8 mouse cellular contexts compared by ENCODE assay signal in genomic region chrX:94177715-94178340, GRCm38 (mm10). TPM values are rescaled to one million over a fixed set of nuclear protein-coding genes. Genes with fewer than 3 reads are reported as not detected.
A peak's percentile ranks its signal among the peaks of the same experiment; 100 is the strongest.
DNase-seq lines count a peak whose midpoint lies in the region; ATAC-seq and TF ChIP-seq lines count a peak whose summit lies in the region.

No protein-coding gene starts in this region.

- H3K4me3 ChIP-seq in MEL (ENCODE audit: control insufficient read depth in 1 of 2, insufficient read depth in 1 of 2, low read depth in 2 of 2, low read length in 2 of 2) = peak overlapping the region; percentile 62 to 81
- peak overlapping the region; percentile 66 for H3K4me3 ChIP-seq in cerebellum, adult 2 months (replicated peaks; ENCODE audit: insufficient read depth, low read depth, low read length)
- peak overlapping the region; percentile 43 for H3K4me3 ChIP-seq in forebrain, postnatal 0 days (ENCODE audit: low read depth, low read length)
- peak overlapping the region; percentile 66 for H3K4me3 ChIP-seq in lung, embryonic 16.5 days (ENCODE audit: low read length)

- 0 out of 4 replicates have a peak, but pooled peaks cover 0 to 2% of the 10 kb centered on the region in 2 experiments for H3K36me3 ChIP-seq in MEL (ENCODE audit: control insufficient read depth in 1 of 2, insufficient read depth in 2 of 2, low read length in 2 of 2)
- H3K36me3 ChIP-seq in forebrain, postnatal 0 days (ENCODE audit: insufficient read depth) = no peaks in the 10 kb centered on the region
- H3K36me3 ChIP-seq in lung, embryonic 16.5 days (ENCODE audit: control insufficient read depth, insufficient read depth, low read length) = no peaks in the 10 kb centered on the region

- peak overlapping the region; percentile 91 for H3K27ac ChIP-seq in MEL (ENCODE audit: control insufficient read depth, low read depth, low read length)
- peak overlapping the region; percentile 72 for H3K27ac ChIP-seq in cerebellum, adult 2 months (ENCODE audit: insufficient read depth, low read length)
- H3K27ac ChIP-seq in forebrain, postnatal 0 days (ENCODE audit: low read depth, low read length) = peak overlapping the region; percentile 94
- peak overlapping the region; percentile 100 for H3K27ac ChIP-seq in lung, embryonic 16.5 days (ENCODE audit: low read length)

- TF ChIP-seq POLR2A in MEL (IDR thresholded peaks at IDR 0.05; ENCODE audit: control insufficient read depth in 1 of 2, insufficient read depth in 1 of 2, low read depth in 1 of 2, low read length in 2 of 2, poor library complexity in 1 of 2) = peak; percentile 55 to 91
- TF ChIP-seq POLR2A in cerebellum, adult 2 months (IDR thresholded peaks at IDR 0.05; ENCODE audit: borderline replicate concordance, insufficient read depth, low read length) = peak; percentile 85

- peak overlapping the region; percentile 82 for H3K9ac ChIP-seq in MEL (ENCODE audit: control insufficient read depth, low read depth, low read length, poor library complexity, severe bottlenecking)
- H3K9ac ChIP-seq in forebrain, postnatal 0 days = peak overlapping the region; percentile 46
- peak overlapping the region; percentile 72 for H3K9ac ChIP-seq in lung, embryonic 16.5 days (ENCODE audit: low read length)

- TF ChIP-seq CTCF in MEL (IDR thresholded peaks at IDR 0.05 in 2 of 3, conservative IDR thresholded peaks at IDR 0.05 in 1 of 3; ENCODE audit: control insufficient read depth in 1 of 3, insufficient read depth in 1 of 3, low read depth in 2 of 3, low read length in 3 of 3, poor library complexity in 1 of 3, severe bottlenecking in 1 of 3) = no peak
- no peak for TF ChIP-seq CTCF in cerebellum, adult 2 months (IDR thresholded peaks at IDR 0.05; ENCODE audit: borderline replicate concordance, insufficient read depth, low read depth, low read length)
- no peak for TF ChIP-seq CTCF in forebrain, postnatal 0 days (IDR thresholded peaks at IDR 0.05; ENCODE audit: low read depth)

- under 1% methylated on average over 42 of the region's 55 CpGs for WGBS in cerebellum, adult 2 months
- 2% methylated on average over 53 of the region's 55 CpGs for WGBS in forebrain, postnatal 0 days
- under 1% methylated on average over 43 of the region's 55 CpGs for WGBS in lung, embryonic 16.5 days

- H3K27me3 ChIP-seq in MEL (ENCODE audit: control insufficient read depth in 1 of 2, insufficient read depth in 2 of 2, low read length in 2 of 2) = no peaks in the 10 kb centered on the region
- no peaks in the 10 kb centered on the region for H3K27me3 ChIP-seq in cerebellum, adult 2 months (ENCODE audit: control insufficient read depth, insufficient read depth, low read length)
- H3K27me3 ChIP-seq in forebrain, postnatal 0 days (ENCODE audit: insufficient read depth, low read length) = no peaks in the 10 kb centered on the region; the same call in 1 of the 2 replicates
- H3K27me3 ChIP-seq in lung, embryonic 16.5 days (ENCODE audit: control insufficient read depth, insufficient read depth, low read depth, low read length) = peaks cover 10% of the 10 kb centered on the region; the same call in 1 of the 2 replicates

- peaks cover 1% of the 10 kb centered on the region; the same call in 1 of the 2 replicates for H3K79me2 ChIP-seq in MEL (ENCODE audit: control insufficient read depth, insufficient read depth, low read length, poor library complexity)

- no peaks in the 10 kb centered on the region for H3K9me3 ChIP-seq in MEL (replicated peaks; ENCODE audit: insufficient read depth, low read length)
- no peaks in the 10 kb centered on the region for H3K9me3 ChIP-seq in forebrain, postnatal 0 days (ENCODE audit: low read length)
- no peaks in the 10 kb centered on the region for H3K9me3 ChIP-seq in lung, embryonic 16.5 days (ENCODE audit: control insufficient read depth, low read length)

- 0 out of 4 replicates have a peak, but pooled peaks cover 0 to 1% of the 10 kb centered on the region in 2 experiments for H3K4me1 ChIP-seq in MEL (ENCODE audit: control insufficient read depth in 1 of 2, insufficient read depth in 2 of 2, low read length in 2 of 2)
- H3K4me1 ChIP-seq in cerebellum, adult 2 months (ENCODE audit: control insufficient read depth, insufficient read depth, low read length) = no peaks in the 10 kb centered on the region
- 0 out of 2 replicates have a peak, but pooled peaks cover 4% of the 10 kb centered on the region for H3K4me1 ChIP-seq in forebrain, postnatal 0 days (ENCODE audit: insufficient read depth)
- H3K4me1 ChIP-seq in lung, embryonic 16.5 days (replicated peaks; ENCODE audit: control insufficient read depth, insufficient read depth, low read length) = 0 out of 2 replicates have a peak, but pooled peaks cover 3% of the 10 kb centered on the region

- peak; percentile 96 for DNase-seq in MEL (ENCODE audit: low read depth, low spot score)
- DNase-seq in cerebellum, adult 2 months = peak; percentile 94 to 96
- DNase-seq in forebrain, postnatal 0 days = peak; percentile 96
- DNase-seq in layer of hippocampus, adult 9-10 months (ENCODE audit: low spot score) = peak; percentile 88
- DNase-seq in ovary, postnatal 10 days (ENCODE audit: low spot score) = peak; percentile 89
- peak; percentile 76 to 93 for DNase-seq in thymus, postnatal 10 days (ENCODE audit: low spot score in 2 of 2)

- ATAC-seq in forebrain, postnatal 0 days = peak; percentile 99
- ATAC-seq in hematopoietic stem cell, adult 5-6 weeks (replicated peaks in 1 of 2; ENCODE audit: insufficient read depth in 1 of 2, low FRiP score in 2 of 2, low TSS enrichment in 1 of 2, low read depth in 1 of 2, poor library complexity in 2 of 2, severe bottlenecking in 2 of 2) = peak; percentile 99 to 100
- ATAC-seq in lung, embryonic 16.5 days (ENCODE audit: low read depth) = peak; percentile 99

- TF ChIP-seq EP300 in MEL (IDR thresholded peaks at IDR 0.05; ENCODE audit: low read depth in 1 of 2, low read length in 2 of 2) = no peak

- no peak for TF ChIP-seq RAD21 in MEL (IDR thresholded peaks at IDR 0.05; ENCODE audit: low read depth, low read length)

- H3K4me2 ChIP-seq in forebrain, postnatal 0 days (ENCODE audit: low read depth) = peak overlapping the region; percentile 46
- peak overlapping the region; percentile 65 for H3K4me2 ChIP-seq in lung, embryonic 16.5 days (ENCODE audit: low read depth, low read length)

TF ChIP-seq in MEL, 35 proteins besides CTCF, POLR2A, EP300 and RAD21 (continues in another document):
- no peak for TF ChIP-seq BHLHE40 (IDR thresholded peaks at IDR 0.05; ENCODE audit: borderline replicate concordance, low read depth, low read length)
- no peak for TF ChIP-seq USF2 (IDR thresholded peaks at IDR 0.05; ENCODE audit: borderline replicate concordance in 1 of 2, insufficient read depth in 1 of 2, low read depth in 1 of 2, low read length in 2 of 2)
- no peak for TF ChIP-seq CHD2 (IDR thresholded peaks at IDR 0.05; ENCODE audit: low read length)
- peak; percentile 82 for TF ChIP-seq TBP (IDR thresholded peaks at IDR 0.05; ENCODE audit: low read depth, low read length)
- TF ChIP-seq NRF1 (IDR thresholded peaks at IDR 0.05; ENCODE audit: insufficient read depth, low read depth, low read length, poor library complexity, severe bottlenecking) = peak; percentile 78
- TF ChIP-seq GATA1 (IDR thresholded peaks at IDR 0.05; ENCODE audit: low read depth, low read length) = no peak
- TF ChIP-seq TCF12 (IDR thresholded peaks at IDR 0.05; ENCODE audit: low read depth, low read length) = 0 out of 2 replicates have a peak, but pooled peaks have one; percentile 43
- TF ChIP-seq GABPA (IDR thresholded peaks at IDR 0.05; ENCODE audit: low read depth, low read length) = no peak
- TF ChIP-seq MAZ (IDR thresholded peaks at IDR 0.05; ENCODE audit: low read depth, low read length) = no peak
- peak; percentile 98 for TF ChIP-seq MYC (IDR thresholded peaks at IDR 0.05; ENCODE audit: low read depth, low read length)
- no peak for TF ChIP-seq ZKSCAN1 (IDR thresholded peaks at IDR 0.05; ENCODE audit: low read depth, low read length)
- TF ChIP-seq JUND (IDR thresholded peaks at IDR 0.05; ENCODE audit: low read depth, low read length) = no peak
- TF ChIP-seq ELF1 (IDR thresholded peaks at IDR 0.05; ENCODE audit: low read depth, low read length) = peak; percentile 75
- TF ChIP-seq ZC3H11A (IDR thresholded peaks at IDR 0.05; ENCODE audit: low read depth, low read length) = no peak
- peak; percentile 90 for TF ChIP-seq MAX (IDR thresholded peaks at IDR 0.05; ENCODE audit: low read length)
- TF ChIP-seq ZMIZ1 (IDR thresholded peaks at IDR 0.05; ENCODE audit: low read depth, low read length) = peak; percentile 59; the same call in 1 of the 2 replicates

RNA-seq across cellular contexts. Expression of gene Eif2s3x, which starts 34.8 kb away (rescaled TPM):
- 183 and 197 TPM in 2 replicates for total RNA-seq in MEL (2012; rRNA removed)
- 100 to 1,000 TPM; 226 to 551 TPM for polyA plus RNA-seq in MEL (2012; ENCODE audit: insufficient read depth in 1 of 2, insufficient read length in 2 of 2, low read depth in 1 of 2, low replicate concordance in 2 of 2, missing spikeins in 1 of 2)
- 72.2 and 109 TPM in 2 replicates for polyA plus RNA-seq in cerebellum, adult 2 months (2012; rRNA removed)
- total RNA-seq in forebrain, postnatal 0 days (2014; rRNA removed) = 212 and 233 TPM in 2 replicates
- polyA plus RNA-seq in forebrain, postnatal 0 days (2015; fragmentation: Nextera tagmentation; extraction: Ambion mirVana) = 68.4 and 94.9 TPM in 2 replicates
- total RNA-seq in hematopoietic stem cell, adult 5-6 weeks (2017) = 161 and 240 TPM in 2 replicates
- polyA plus RNA-seq in lung, embryonic 16.5 days (2015; fragmentation: Nextera tagmentation; extraction: Ambion mirVana) = 65.1 and 68.5 TPM in 2 replicates

RNA-seq across cellular contexts. Expression of gene Zfx, which starts 54.3 kb away (rescaled TPM):
- 16.0 and 16.5 TPM in 2 replicates for total RNA-seq in MEL (2012; rRNA removed)
- polyA plus RNA-seq in MEL (2012; ENCODE audit: insufficient read depth in 1 of 2, insufficient read length in 2 of 2, low read depth in 1 of 2, low replicate concordance in 2 of 2, missing spikeins in 1 of 2) = 10 to 100 TPM in 1 of 2 experiments, 1 to 10 TPM in 1; 10.0 to 21.4 TPM
- polyA plus RNA-seq in cerebellum, adult 2 months (2012; rRNA removed) = 12.4 and 14.5 TPM in 2 replicates
- 27.3 and 41.9 TPM in 2 replicates for total RNA-seq in forebrain, postnatal 0 days (2014; rRNA removed)
- 12.7 and 18.2 TPM in 2 replicates for polyA plus RNA-seq in forebrain, postnatal 0 days (2015; fragmentation: Nextera tagmentation; extraction: Ambion mirVana)
- total RNA-seq in hematopoietic stem cell, adult 5-6 weeks (2017) = 60.3 and 69.7 TPM in 2 replicates
- 31.6 and 32.0 TPM in 2 replicates for polyA plus RNA-seq in lung, embryonic 16.5 days (2015; fragmentation: Nextera tagmentation; extraction: Ambion mirVana)

RNA-seq across cellular contexts. Expression of gene Klhl15, which starts 56.6 kb away (rescaled TPM):
- 8.6 and 9.6 TPM in 2 replicates for total RNA-seq in MEL (2012; rRNA removed)
- polyA plus RNA-seq in MEL (2012; ENCODE audit: insufficient read depth in 1 of 2, insufficient read length in 2 of 2, low read depth in 1 of 2, low replicate concordance in 2 of 2, missing spikeins in 1 of 2) = 10 to 100 TPM in 1 of 2 experiments, not detected in 1; 15.5 TPM
- polyA plus RNA-seq in cerebellum, adult 2 months (2012; rRNA removed) = 8.4 and 9.2 TPM in 2 replicates
- 14.8 and 20.5 TPM in 2 replicates for total RNA-seq in forebrain, postnatal 0 days (2014; rRNA removed)
- 6.1 and 7.3 TPM in 2 replicates for polyA plus RNA-seq in forebrain, postnatal 0 days (2015; fragmentation: Nextera tagmentation; extraction: Ambion mirVana)
- 13.1 and 17.9 TPM in 2 replicates for total RNA-seq in hematopoietic stem cell, adult 5-6 weeks (2017)
- 7.1 and 7.3 TPM in 2 replicates for polyA plus RNA-seq in lung, embryonic 16.5 days (2015; fragmentation: Nextera tagmentation; extraction: Ambion mirVana)

Comparison
In these comparisons a context has a peak if more than half of its experiments do, and no peak if none do; other contexts are left out.
1. Peak in every context shown above with its lines: DNase-seq, ATAC-seq, H3K4me3 ChIP-seq and H3K27ac ChIP-seq.